Mouse (Mus musculus) spleen, postnatal 36 days (tissue): ENCODE results near the gene Slc24a3.
A peak's percentile ranks its signal among the peaks of the same experiment; 100 is the strongest.

Source experiments
- DNase-seq, 2 experiments: peaks; one replicate each; pipeline ENCODE4 v3.0.0; 2022; ENCODE audit warnings: low spot score in 2 of 2, mixed read lengths in 1 of 2

The Slc24a3 gene

DNA sequence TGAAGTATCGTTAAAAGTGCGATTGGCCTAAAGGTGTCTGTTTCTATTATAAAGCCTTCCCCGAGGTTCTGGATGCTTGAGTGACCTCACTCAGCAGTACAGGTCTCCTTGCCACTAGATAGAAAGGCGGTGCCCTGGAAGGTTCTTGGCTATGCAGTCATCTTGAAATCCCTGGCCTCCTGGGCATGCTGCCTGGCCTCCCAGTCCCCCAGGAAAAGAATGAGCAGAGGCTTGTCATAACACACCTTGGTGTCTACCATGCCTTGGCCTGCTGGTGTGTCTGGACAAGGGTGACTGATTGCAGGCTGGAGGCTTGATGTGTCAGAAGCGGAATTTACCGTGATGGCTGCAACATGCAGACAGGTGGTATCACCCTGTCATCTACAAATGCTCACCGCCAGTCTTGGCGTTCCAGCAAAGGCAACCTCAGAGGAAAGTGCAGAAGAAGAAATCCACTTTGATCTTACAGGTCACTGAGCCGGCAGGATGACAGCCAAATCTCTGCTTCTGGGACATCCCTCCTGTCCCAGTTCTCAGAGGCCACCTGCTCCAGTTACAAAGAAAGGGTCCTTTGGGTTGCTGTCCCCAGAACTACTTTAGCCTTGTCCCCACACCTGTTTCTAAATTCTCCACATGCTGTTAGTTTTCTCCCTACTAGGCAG lies 106.6 kb downstream of the Slc24a3 start:
- no peak for DNase-seq

DNA sequence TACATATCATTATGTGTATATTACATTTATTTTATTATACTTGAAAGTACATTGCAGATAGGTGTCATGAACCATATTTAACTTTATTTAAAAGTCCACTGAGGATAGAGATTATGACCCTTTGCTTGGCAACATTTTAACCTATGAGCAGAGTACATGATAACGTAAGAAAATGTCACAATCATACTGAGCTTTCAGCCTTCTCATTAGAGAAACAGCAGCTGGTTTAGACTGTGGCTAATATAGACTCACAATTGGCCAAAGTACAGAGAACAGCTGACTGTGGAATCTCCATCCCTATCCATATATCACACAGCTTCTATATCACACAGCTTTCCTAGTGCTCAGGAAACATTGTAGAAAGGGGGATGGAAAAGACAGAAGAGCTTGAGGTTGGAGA lies 111.8 kb downstream of the Slc24a3 start:
- DNase-seq = no peak

DNA sequence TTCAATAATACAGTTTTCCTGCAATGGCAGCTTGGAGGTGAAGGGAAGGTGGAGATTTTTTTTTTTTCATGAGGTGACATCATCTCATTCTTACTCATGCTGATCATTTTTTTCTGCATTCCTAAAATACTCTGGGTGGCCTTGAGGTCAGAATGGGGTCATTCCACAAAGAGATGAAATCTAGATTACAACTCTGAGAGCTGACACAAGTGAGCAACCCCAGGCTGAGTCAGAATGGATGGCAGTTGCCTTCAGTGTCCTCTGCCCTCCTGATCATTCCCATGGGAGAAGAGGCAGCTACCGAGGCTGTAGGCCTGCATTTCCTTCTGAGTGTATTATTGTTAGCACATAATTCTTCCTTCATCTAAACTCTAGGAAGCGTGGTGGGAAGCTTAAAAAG lies 116.2 kb downstream of the Slc24a3 start:
- no peak for DNase-seq

DNA sequence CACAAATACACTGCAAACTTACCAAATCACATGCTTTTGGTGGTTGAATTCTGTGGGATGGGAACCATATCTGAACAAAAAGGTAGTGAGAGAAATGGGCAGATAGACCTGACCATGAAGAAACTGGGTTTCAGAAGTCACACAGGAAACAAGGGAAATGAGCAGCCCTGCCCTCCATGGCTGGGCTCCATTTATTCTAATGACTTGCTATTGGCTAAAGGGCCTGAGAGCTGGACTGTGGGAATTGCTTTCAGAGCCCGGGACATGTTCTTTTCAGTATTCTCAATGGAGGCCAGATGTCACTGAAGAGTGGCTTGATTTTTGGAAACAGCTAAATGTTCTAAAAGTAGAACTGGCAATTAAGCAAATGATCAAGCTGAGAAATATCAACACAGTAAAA lies 120.9 kb downstream of the Slc24a3 start:
- DNase-seq = no peak

DNA sequence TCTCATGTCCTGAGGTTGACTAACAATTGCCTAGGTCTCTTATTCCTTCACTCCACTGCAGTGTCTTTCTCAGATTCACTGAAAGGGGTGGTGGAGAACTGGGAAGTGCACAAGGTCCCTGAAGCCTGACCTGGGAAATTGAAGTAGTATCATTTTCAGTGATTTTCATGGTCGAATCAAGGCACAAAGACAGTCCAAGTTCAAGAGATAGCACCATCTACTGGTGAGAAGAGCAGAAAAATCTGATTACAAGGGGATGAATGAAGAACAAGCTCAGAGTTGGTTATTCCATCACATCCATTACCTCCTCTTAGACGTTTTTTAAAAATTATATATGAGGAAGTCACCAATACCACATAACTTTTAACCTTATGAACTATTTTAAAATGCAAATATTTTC lies 123.9 kb downstream of the Slc24a3 start:
- no peak for DNase-seq

DNA sequence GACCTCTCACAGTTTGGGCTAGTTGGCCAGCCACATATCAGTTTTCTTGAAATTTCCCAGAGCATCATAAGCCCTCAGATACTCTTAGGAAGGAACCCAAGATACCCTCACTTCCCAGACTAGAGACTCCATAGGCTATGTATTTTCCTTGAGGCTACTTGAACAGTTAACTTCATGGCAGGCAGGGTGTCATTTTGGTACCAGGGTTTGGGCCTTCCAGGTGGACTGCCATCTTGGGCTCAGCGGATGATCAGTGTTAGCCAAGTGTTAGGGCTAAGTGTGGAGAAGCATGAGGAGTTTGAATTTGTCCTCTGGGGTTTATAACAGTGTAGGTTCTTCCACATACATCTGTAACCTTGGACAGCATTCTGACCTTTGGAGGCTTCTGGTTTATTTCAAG lies 124.6 kb downstream of the Slc24a3 start:
- no peak for DNase-seq

DNA sequence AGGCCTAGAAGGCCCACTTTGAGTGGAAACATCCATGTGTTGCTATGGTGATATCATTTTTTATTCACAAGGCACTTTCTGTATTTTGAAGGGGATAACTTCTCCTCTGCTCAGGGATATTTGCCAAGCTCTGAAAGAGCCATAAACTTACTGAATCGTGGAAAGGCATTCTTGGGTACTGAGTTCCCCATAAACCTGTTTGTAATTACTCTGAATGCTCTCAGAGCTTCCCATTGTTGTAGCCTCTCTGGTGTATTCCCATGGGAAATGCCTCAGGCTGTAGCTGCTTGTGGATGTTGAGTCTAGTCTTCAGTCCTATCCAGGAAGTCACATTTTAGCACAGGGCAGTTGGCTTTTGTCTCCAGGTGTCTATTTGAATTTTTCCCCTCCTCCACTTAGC lies 125.3 kb downstream of the Slc24a3 start:
- DNase-seq = no peak

DNA sequence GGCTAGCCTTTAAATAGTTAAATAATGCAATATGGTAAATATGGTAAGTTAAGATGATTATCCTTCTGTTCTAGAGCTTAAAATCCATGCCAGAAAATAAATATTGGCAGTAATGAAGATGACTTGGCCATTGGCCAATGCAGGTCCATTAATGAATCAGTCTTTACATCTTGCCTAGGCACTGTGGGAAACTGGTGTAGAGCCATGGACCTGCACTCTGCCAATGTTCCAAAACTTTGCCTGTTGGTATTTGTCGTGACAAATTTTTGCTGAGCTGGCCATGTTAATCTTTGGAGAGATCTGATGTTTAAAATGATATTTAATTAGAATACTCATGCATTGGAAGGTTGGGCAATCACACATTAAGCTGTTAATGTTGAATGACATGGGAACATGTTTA lies 129.4 kb downstream of the Slc24a3 start:
- no peak for DNase-seq

DNA sequence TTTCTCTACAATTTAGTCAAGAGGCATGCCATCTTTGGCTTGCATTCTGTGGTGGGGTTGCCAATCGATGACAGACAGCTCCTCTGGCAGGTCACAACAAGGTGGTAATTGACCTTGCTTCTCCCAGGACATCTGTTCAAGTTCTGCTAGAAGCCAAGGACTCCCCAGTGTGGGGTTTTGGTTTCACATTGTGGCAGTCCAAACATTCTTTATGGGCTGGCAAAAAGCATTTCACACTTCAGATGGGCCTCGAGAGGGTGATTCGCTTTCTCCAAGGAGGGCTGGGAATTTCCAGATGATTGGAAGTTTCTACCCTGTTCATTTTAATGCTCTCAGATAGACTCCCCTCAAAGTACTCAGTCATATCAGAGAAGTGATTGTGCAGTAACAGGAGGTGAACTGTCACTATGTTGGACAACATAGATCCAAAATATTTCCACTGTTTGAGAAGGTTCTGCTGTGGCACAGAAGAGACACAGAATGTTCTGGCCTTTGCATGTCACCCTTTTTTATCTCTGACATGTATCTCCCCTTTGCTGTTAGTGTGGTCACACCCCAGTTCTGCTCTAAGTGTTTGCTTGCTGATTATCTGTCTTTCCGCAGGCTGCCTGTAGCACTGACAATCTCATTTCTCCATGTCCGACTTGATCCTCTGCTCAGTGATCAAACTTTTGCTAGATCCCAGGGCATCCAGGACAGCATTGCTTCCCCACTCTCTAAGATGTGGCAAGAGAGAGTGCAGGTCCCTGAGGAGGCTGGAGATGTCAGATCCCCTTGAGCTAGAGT lies 132.6 kb downstream of the Slc24a3 start:
- DNase-seq = no peak

DNA sequence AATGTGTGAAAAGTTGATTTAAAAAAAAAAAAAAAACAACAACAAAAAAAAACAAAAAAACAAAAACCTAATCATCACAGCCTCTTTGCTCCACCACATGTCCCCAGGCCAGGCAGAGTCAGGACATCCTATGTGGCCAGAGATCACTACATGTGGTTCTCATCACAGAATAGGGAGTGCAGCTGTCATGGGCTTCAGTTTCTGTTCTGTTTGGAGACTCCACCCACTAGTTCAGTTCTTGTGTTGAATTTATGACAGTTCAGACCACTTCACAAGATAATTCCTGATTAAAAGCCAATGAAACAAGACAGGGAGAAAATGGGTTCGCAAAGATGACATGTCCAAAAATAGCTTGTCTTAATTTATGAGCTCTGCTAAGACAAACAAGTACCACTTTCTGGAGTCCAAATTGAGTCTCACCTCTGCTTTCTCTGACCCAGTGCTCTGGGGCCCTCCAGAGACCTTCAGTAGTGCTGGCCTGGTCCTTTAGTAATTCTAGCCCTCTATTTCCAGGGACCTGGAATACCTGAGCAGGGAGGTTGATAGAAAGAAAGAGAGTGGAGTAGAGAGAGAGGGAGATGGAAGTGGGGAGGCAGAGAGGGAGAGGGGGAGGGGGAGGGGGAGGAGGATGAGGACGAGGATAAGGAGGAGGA lies 139.8 kb downstream of the Slc24a3 start:
- peak in 1 of 2 experiments; percentile 3 for DNase-seq

DNA sequence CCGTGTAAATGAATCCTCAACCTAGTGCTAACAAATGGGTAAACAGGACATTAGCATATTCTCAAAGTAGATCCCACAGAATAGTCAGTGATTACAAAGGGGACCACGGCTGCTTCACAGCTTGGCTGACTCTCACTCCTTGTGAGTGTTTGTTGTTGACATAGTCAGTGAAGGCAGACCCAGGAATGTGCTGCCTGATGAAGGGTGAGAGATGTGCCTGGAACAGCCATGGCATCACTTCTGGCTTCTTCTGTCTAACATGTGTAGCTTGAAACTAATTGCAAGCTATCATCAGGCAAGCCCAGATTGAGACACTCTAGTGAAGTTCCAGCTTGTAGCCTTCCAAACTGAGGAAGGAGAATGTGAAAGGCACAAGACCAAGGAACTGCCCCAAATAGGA lies 151.4 kb downstream of the Slc24a3 start:
- DNase-seq = no peak

DNA sequence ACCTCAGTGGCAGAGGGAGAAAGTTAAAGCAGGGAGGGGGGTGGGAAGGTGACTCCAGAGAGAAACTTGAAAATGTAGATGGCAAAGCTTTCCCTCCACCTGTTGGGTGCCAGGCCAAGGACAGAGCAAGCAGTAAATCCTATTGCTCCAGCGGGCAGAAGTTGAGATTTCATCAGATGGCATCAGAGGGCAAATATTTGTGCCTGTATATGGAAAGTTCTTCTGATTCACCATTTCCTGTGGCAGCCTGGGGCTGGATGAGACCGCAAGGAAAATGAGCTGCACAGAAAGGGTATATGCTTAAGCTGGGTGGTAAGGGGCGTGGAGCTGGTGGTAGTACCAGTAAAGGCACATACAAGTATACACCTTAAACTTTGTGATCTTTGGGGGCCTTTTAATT lies 153.7 kb downstream of the Slc24a3 start:
- DNase-seq = no peak

DNA sequence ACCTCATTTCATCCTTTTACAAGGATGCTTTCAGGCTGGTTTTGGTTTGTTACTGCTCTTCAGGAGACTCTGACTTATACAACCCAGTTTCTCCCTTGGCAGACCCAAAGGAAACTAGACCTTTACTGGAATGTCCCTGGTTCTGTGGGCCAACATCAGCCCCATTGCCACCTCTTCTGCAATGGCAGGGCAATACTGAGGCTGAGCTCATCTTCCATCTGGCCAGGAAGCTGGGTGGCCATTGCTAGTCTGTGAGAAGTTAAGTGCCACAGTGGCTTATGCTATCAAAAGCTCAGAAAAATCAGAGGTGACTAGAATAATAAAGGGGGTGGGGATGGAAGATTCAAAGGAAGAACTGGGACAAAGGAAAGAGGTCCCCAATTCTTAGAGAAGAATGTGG lies 154.2 kb downstream of the Slc24a3 start:
- DNase-seq = no peak

DNA sequence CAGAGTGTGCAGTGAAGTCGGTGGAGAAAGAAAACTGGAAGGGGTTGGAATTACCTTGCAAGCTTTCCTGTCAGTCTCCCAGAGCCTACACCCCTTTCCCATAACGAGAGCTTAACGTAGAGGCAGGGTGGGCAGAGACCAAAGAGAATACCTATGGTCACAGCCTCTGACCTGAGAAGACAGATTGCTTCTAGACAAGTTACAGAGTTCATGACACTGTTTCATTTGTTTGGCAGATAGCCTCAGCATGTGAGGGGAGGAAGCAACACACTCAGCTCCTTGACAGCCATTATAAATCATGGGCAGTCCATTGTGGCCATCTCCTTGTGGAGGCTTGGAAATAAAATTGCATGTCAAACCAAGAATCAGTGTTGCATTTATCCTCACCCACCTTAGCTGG lies 156.9 kb downstream of the Slc24a3 start:
- DNase-seq = no peak

DNA sequence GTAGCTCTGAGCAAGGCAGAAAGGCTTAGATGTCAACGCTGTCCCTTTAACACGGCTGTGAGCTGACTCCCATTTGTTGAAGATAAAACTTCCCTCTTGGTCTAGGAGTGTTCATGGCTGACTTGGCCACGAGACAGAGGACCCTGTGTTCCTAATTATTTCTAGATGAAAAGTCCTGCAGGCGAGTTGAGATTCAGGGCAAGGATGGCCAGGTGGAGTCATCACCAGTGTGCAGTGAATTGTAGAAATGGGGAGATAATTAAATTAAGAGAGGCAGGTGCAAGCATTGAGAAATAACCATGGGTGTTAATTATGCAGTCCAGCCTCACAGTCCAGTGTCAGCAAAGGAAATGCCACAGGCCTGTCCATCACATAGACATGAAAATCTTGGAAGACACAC lies 158.3 kb downstream of the Slc24a3 start:
- DNase-seq = no peak

DNA sequence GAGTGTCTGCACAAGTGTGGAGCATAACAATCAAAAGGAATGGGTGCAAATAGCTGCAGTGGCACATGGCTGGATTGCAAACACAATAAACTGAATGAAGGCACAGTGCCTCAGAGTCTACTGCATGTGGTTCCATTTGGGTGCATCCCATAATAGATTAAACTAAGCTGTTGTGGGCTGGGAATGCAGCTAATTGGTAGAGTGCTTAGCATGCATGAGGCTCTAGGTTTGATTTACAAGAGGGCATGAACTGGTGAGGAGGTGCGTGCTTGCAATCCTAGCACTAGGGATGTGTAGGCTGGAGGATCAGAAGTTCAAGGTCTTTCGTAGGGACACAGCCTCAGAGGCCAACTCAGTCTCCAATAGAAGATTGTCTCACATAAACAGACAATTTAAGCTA lies 159.0 kb downstream of the Slc24a3 start:
- no peak for DNase-seq

DNA sequence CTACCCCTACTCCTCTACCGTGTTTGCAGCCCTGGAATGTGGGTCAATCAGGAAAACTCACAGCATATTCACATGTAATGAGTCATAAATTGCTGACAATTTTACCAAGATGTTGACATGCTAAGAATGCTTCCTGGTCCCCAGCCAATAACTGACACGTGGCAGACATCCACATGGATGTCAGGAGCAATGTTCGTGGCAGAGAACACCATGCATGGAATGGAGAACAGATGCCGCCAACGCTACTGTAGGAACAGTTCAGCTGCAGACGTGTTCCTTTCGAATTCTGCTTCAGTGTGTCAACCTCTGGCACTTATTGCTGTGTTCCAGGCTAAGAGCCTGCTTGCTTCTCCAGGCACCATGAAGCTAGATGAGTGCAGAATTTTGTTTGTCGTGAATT lies 162.2 kb downstream of the Slc24a3 start:
- no peak for DNase-seq

DNA sequence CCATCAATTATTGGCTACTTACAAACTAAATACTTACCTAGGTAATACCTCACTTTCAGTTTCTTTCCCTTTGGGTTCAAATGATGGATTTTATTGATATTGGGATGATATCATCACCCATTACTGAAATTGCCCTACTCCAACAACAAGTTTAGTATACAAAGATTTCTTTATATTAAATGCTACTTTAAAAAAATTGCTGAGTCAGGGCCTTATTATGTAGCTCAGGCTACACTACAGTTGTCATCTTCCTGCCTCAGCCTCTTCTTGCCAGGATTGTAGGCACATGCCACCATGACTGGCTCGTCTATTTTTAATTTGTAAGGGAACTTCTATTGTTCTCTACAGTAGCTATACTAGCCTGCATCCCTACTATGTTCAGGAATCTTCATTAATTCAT lies 164.0 kb downstream of the Slc24a3 start:
- no peak for DNase-seq

DNA sequence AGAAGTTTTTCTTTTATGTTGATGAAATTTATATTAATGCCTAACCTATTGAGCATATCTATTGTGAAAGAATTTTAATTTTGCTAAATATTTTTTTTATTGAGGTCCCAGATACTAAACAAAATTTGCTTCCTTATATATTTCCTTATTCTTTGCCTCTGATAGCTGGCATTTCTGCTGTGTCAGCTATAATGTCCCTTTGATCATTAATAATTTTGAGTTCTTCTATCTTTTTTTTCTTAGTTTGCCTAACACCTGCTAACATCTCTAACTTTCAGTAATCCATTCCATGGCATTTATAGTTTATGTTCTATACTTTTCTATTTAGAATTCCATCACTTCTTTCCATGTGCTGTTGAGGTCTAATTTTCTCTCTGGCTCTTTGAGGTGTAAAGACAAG lies 165.9 kb downstream of the Slc24a3 start:
- DNase-seq = no peak

DNA sequence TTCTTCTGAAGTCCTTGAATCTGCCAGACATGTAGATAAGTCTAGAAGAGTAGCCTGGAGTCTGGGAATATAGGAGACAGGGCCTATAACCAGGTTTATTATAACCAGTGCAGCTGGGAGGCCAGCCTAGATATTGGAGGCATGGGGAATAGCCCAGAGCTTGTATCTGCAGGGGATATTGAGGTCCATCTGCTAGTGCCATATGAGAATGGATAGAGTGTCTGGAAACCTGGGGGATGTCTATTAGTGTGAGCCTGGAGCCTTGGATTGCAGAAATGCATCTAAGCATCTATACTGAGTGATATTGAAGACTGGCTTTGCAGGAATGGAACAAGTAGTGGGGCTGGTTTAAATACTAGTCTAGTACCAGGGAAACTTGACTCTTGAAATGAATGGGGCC lies 168.9 kb downstream of the Slc24a3 start:
- DNase-seq = no peak

DNA sequence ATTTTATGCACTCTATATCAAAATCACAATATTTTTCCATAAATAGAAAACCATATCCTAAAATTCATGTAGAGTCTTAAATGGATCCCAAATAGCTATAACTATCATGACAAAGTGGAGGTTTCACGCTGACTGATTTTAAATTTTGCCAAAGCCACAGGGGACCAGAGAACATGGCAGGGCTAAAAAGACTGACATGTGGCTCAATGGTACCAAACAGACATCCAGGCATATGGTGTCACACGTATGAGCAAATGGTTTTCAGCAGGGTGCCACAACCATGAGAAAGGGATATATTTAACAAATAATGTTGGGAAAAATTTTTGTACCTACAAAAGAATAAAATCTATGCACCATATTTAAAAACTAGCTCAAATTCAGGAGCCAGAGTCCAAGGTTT lies 173.3 kb downstream of the Slc24a3 start:
- no peak for DNase-seq

DNA sequence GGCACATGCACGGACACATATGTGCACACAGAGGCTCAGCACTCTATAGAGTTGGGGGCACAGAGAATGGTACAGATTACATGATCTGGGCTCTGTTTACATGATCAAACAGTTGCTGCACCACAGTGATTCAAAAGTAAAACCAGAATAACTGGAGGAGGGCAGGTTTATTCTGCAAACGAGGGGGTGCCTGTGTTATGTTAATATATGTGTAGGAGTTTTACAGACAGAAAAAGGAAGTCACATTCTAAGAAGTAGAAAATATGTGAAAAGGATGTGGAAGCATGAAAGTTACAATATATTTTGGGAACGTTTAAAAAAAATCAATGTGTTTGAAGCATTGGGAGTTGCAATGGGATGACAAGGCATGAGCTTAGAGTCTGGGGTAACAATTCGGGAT lies 175.4 kb downstream of the Slc24a3 start:
- DNase-seq = no peak

DNA sequence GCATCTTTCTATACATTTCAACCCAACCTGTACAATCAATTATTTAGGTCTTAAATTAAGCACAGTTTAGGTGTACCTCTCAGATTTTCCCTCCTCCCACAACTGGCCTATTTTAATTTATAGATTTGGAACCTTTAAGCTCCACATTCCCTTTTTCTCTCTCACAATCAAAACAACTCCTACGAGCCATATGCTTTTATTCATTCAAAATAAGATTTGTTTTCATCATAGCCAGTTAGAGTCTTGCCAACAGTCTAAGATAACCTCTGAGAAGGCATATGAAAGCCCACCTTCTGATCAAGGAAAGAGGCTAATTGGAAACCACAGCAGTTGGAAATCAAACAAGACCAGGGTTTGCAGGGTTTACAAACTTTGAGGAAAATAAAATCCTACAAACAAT lies 177.0 kb downstream of the Slc24a3 start:
- DNase-seq = no peak
